Mouse (Mus musculus) midbrain, embryonic 10.5 days (tissue): ENCODE results near the gene Nudc. TPM values are rescaled to one million over a fixed set of nuclear protein-coding genes. Genes with fewer than 3 reads are reported as not detected.

ENCODE experiments used
- microRNA-seq: library from miRNA; unstranded; fragments of <30 nt; microRNA quantifications from one replicate; pipeline ENCODE4, GENCODE M21; 2017
- polyA plus RNA-seq: library from polyadenylated mRNA; unstranded; fragments of >200 nt; fragmentation: Nextera tagmentation; extraction: Ambion mirVana; gene quantifications from 2 replicates; pipeline ENCODE4 v1.2.1, GENCODE M21; 2016

Gene Nudc
- polyA plus RNA-seq, 1 experiment from 2014 or later = 503 TPM

Small RNAs within 50 kb of the gene (microRNA-seq; reads per million reads assigned to microRNA genes)
- gene Gm23158 = not detected

Other genes with a start within 250 kb of the Nudc start
- 19.2 and 20.0 TPM in 2 replicates for gene Wdtc1, start 192.5 kb downstream of the Nudc start, polyA plus RNA-seq
- 8.3 and 8.6 TPM in 2 replicates for gene Slc9a1, start 176.3 kb downstream of the Nudc start, polyA plus RNA-seq
- gene Tent5b, start 65.9 kb downstream of the Nudc start, polyA plus RNA-seq = 0.58 and 0.86 TPM in 2 replicates
- 0.68 and 1.0 TPM in 2 replicates for gene Trnp1, start 47.4 kb downstream of the Nudc start, polyA plus RNA-seq
- gene Kdf1, start 27.0 kb downstream of the Nudc start, polyA plus RNA-seq = 0.87 and 1.3 TPM in 2 replicates
- gene Nr0b2, start 7.4 kb upstream of the Nudc start, polyA plus RNA-seq = 0.17 TPM in 1 of 2 replicates, not detected in the other
- 8.9 and 10.9 TPM in 2 replicates for gene Gpatch3, start 28.7 kb upstream of the Nudc start, polyA plus RNA-seq
- gene Gpn2, start 38.4 kb upstream of the Nudc start, polyA plus RNA-seq = 27.9 and 28.7 TPM in 2 replicates
- gene Sfn, start 56.2 kb upstream of the Nudc start, polyA plus RNA-seq = 7.8 and 9.9 TPM in 2 replicates
- gene Zdhhc18, start 104.2 kb upstream of the Nudc start, polyA plus RNA-seq = 3.0 and 3.1 TPM in 2 replicates
- 18.7 and 19.5 TPM in 2 replicates for gene Pigv, start 126.7 kb upstream of the Nudc start, polyA plus RNA-seq
- gene Arid1a, start 210.8 kb upstream of the Nudc start, polyA plus RNA-seq = 32.7 and 34.5 TPM in 2 replicates